Mouse (Mus musculus) left cerebral cortex, postnatal 36 days (tissue): ENCODE data around the gene Setdb1. TPM values are rescaled to one million over a fixed set of nuclear protein-coding genes. Genes with fewer than 3 reads are reported as not detected.
A peak's percentile ranks its signal among the peaks of the same experiment; 100 is the strongest.

Experiments
- DNase-seq, 2 experiments: peaks; one replicate each; pipeline ENCODE4 v3.0.0; 2021 to 2022; ENCODE audit warnings: low spot score in 2 of 2, mixed read lengths in 1 of 2
- intact Hi-C: fragments of 180-260 bp; cut with DNase I; formaldehyde crosslinking; loops from one replicate; pipeline ENCODE4 v1.15.1; 2025
- total RNA-seq, 2 experiments: library from RNA; stranded (reverse); gene quantifications; 2 replicates each; pipeline ENCODE4 v1.2.3; 2021

The Setdb1 gene
- total RNA-seq, 2 experiments from 2014 or later = 29.4 to 40.0 TPM

- intact Hi-C loops = no loop called here
- DNase-seq = no peak
Measured at GRCm38 (mm10) chr3:95323429-95323828, 33.6 kb downstream of the Setdb1 start.

- intact Hi-C loops = no loop called here
- no peak for DNase-seq
Measured at GRCm38 (mm10) chr3:95319701-95320625, 37.0 kb downstream of the Setdb1 start.

- no peak for DNase-seq
- intact Hi-C loops = no loop called here
Measured at GRCm38 (mm10) chr3:95319110-95319509, 37.9 kb downstream of the Setdb1 start.

- no peak for DNase-seq
- intact Hi-C loops = no loop called here
Measured at GRCm38 (mm10) chr3:95318548-95318947, 38.5 kb downstream of the Setdb1 start.

GRCm38 (mm10) chr3:95317414-95318080 lies 39.5 kb downstream of the Setdb1 start:
- intact Hi-C loops = no loop called here
- peak; percentile 37 to 43 for DNase-seq

GRCm38 (mm10) chr3:95315844-95316550 lies 41.0 kb downstream of the Setdb1 start:
- DNase-seq = no peak
- intact Hi-C loops = no loop called here

- intact Hi-C loops = no loop called here
- DNase-seq = peak; percentile 78 to 80
Measured at GRCm38 (mm10) chr3:95315094-95315843, 41.7 kb downstream of the Setdb1 start.

- intact Hi-C loops = no loop called here
Measured at GRCm38 (mm10) chr3:95314486-95315093, 42.4 kb downstream of the Setdb1 start, which contains the start of gene Cers2. Gene Cers2 (plus strand): TSS chr3:95314791.

GRCm38 (mm10) chr3:95314075-95314474 lies 42.9 kb downstream of the Setdb1 start:
- intact Hi-C loops = no loop called here
- DNase-seq = no peak

More at GRCm38 (mm10) chr3:95314486-95315093, 42.4 kb downstream of the Setdb1 start, which contains the start of gene Cers2:
- DNase-seq = no peak

GRCm38 (mm10) chr3:95313476-95313875 lies 43.5 kb downstream of the Setdb1 start:
- intact Hi-C loops = no loop called here
- no peak for DNase-seq

GRCm38 (mm10) chr3:95312623-95313022 lies 44.4 kb downstream of the Setdb1 start:
- intact Hi-C loops = no loop called here
- DNase-seq = no peak

- intact Hi-C loops = no loop called here
- DNase-seq = peak; percentile 38 to 53
Measured at GRCm38 (mm10) chr3:95310968-95311882, 45.8 kb downstream of the Setdb1 start.

- intact Hi-C loops = no loop called here
- no peak for DNase-seq
Measured at GRCm38 (mm10) chr3:95310496-95310895, 46.5 kb downstream of the Setdb1 start.

GRCm38 (mm10) chr3:95307100-95307499 lies 49.9 kb downstream of the Setdb1 start, which contains the start of gene Anxa9:
Gene Anxa9 (minus strand): TSS chr3:95307176.
- intact Hi-C loops = no loop called here
- no peak for DNase-seq

- intact Hi-C loops = no loop called here
- no peak for DNase-seq
Measured at GRCm38 (mm10) chr3:95306244-95306643, 50.8 kb downstream of the Setdb1 start.

GRCm38 (mm10) chr3:95301204-95301796 lies 55.7 kb downstream of the Setdb1 start:
- intact Hi-C loops = no loop called here
- no peak for DNase-seq

GRCm38 (mm10) chr3:95298018-95298417 lies 59.0 kb downstream of the Setdb1 start:
- intact Hi-C loops = no loop called here
- DNase-seq = no peak

GRCm38 (mm10) chr3:95296103-95296469 lies 60.9 kb downstream of the Setdb1 start:
- intact Hi-C loops = no loop called here
- DNase-seq = no peak
